Mouse (Mus musculus) brain, adult 10 weeks (tissue): ENCODE measurements around the gene Retnlb. TPM values are rescaled to one million over a fixed set of nuclear protein-coding genes. Genes with fewer than 3 reads are reported as not detected.

Source experiments
- polyA plus RNA-seq: library from polyadenylated mRNA; stranded (reverse); fragments of 350-450 nt; fragmentation: Illumina TruSeq; extraction: RNeasy Lipid Tissue Mini Kit (QIAGEN cat#74804); gene quantifications from one replicate; pipeline ENCODE4 v1.2.3, GENCODE M21; 2015; ENCODE audit warnings: low read depth, low replicate concordance

The Retnlb gene
- not detected for polyA plus RNA-seq

DNA sequence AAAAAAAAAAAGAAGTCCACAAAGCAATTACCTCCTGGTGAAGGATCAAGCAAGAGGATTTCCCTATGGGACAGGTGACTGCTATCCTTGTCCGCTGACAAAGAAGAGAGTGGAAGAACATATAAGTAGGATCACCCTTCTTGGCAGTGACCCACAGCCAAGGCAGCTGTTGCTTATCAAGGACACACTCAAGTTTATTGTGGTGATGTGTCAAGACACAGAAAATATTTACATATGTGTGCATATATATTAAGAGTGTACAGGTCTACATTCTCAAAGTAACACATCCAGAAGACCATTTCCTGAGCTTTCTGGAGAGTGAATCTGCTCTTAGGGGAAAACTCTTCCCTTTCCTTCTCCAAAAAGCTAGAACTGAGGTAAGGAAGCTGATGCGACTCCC lies at the start of gene Retnlb:
Retnlb (plus strand) TSS at position 162 of the 400 bp plus-strand sequence.

DNA sequence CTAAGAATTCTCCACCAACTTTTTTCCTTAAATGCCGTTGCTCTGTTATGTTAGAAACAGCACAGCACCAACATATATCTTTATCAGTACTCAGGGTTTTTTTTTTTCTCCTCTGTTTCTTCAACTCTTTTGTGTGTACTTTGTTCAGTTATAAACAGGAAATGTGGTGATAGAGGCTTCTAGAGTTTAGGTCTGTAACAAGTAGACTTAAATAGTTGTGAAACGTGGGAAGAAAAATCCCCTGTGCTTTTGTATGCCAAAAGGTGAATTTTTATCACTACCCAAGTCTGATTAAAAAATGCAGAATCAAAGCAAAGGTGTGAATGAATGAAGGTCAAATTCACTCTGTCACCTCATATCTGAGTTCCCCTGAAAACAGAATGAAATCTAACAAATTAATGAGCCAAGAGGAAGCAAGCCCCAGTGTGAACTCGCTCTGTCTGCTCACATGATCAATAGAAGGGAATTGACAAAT lies 44.6 kb upstream of the Retnlb start, which contains the start of gene Trat1:
Trat1 (minus strand) TSS at position 51 of the 475 bp plus-strand sequence.

DNA sequence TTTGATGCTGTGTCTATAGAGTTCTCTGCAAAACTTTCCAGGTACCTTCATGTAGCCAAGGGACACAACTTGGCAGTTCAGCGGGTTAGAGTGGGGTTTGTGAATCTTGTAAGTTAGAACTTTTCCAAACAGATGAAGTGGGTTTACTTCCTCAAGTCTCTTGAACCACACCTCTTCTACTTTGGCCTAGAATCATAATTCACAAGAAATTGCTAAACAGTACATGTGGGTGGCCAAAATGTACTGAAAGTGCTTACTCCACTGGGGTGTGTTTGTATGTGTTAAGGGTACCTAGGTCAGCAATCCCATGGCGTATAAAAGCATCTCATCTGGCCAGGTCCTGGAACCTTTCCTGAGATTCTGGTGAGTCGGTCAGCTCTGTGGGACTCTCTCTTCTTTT lies 25.6 kb downstream of the Retnlb start, which contains the start of gene Retnla:
Retnla (plus strand) TSS at position 286 of the 400 bp plus-strand sequence.

Other genes with a start within 250 kb of the Retnlb start
- 0.12 TPM for gene Trat1, start 44.8 kb upstream of the Retnlb start, polyA plus RNA-seq
- not detected for gene Retnla, start 25.7 kb downstream of the Retnlb start, polyA plus RNA-seq
- not detected for gene Retnlg, start 55.8 kb downstream of the Retnlb start, polyA plus RNA-seq
- gene Dzip3, start 177.3 kb downstream of the Retnlb start, polyA plus RNA-seq = 78.1 TPM
- gene Cip2a, start 177.3 kb downstream of the Retnlb start, polyA plus RNA-seq = 3.6 TPM
- 0.71 TPM for gene Myh15, start 240.6 kb downstream of the Retnlb start, polyA plus RNA-seq